Mouse (Mus musculus): Measurements from ENCODE around the gene Gpatch8. TPM values are rescaled to one million over a fixed set of nuclear protein-coding genes. Genes with fewer than 3 reads are reported as not detected.
A peak's percentile ranks its signal among the peaks of the same experiment; 100 is the strongest.

The Gpatch8 gene
- polyA plus RNA-seq, 1 experiment: 34.5 TPM

DNA sequence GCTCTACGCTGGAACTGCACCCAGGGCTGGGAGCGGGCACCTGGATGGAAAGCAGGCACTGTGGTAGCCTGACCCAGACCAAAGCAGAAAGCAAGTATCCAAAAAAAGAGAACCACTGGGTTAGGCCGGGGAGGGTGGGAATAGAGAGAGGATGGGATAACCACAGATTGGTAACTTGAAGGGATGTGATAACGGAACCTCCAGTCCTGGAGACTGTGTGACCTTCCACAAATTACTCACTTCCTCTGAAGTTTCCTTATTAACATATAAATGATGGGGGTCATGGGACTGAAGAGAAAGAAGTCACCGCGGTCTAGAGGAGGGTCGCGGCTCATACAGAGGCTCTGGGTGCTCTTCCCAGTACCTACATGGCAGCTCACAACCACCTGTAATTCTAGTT is 115.9 kb downstream of the Gpatch8 start:
- Histone ChIP-seq H3K27ac (ENCODE audit: control insufficient read depth, insufficient read depth, low read length) (no peak overlapping the region), H3K27me3 (ENCODE audit: control insufficient read depth, insufficient read depth, low read length) (peaks cover 3% of the 10 kb centered on the region; the same call in 1 of the 2 replicates), H3K4me3 (ENCODE audit: control insufficient read depth, insufficient read depth, low read length) (no peak overlapping the region), H3K4me1 (replicated peaks; ENCODE audit: control insufficient read depth, insufficient read depth, low read length) (0 out of 2 replicates have a peak, but pooled peaks cover 9% of the 10 kb centered on the region), H3K36me3 (ENCODE audit: control insufficient read depth, insufficient read depth, low read length) (no peaks in the 10 kb centered on the region)
- TF ChIP-seq CTCF (IDR thresholded peaks at IDR 0.05; ENCODE audit: borderline replicate concordance, control insufficient read depth, extremely low read depth, insufficient read depth, low read length, poor library complexity) (no peak), POLR2A (IDR thresholded peaks at IDR 0.05; ENCODE audit: control insufficient read depth, extremely low read depth, insufficient read depth, low read length, poor library complexity) (no peak)
- no peak for DNase-seq
- WGBS: 92% methylated on average over 8 of the region's 8 CpGs

DNA sequence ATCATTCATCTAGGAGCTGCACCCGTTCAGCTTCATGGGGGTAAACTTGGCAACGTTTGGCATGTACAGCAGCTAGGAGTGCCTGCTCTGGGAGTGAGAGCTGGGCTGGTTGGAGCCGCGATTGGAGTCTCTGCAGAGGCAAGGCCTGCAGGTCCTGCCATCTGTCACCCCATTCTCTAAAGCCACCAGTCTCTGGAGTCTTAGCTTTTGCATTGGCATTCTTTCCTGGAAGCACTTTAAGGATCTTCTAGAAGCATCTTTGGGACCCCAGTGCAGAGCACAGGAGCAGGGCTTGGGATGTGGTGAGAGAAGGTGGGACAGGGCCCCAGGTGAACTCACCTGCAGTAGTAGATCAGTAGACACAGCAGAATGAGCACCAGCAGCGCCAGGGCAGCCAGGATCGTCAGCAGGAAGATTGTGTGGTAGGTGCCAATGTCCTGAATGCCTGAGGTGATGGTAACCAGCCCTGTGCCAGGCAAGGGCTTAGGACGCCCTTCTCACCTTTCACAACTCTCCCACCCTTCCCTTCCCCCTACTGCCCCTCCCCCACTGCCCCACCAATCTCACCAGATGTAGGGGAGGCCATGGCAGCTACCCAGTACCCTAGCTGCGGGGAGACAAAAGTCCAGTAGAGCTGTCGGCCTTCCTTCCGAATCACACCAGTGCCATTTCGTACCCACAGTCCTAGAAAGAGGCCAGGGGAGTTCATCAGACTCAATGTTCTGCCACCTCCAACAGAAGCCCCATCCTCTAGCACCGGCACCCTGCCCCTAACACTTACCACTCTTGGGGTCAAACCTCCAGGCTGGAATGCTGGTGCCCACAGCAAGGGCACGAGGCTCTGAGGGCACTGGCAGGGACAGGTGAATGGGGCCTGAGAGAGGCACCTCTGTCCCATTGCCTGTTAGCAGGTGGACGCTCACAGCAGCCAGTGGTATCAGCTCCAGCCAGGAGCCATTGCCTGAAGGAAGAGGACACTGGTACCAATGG is 116.8 kb downstream of the Gpatch8 start:
- H3K4me3 ChIP-seq (ENCODE audit: control insufficient read depth, insufficient read depth, low read length): no peak overlapping the region
- H3K4me1 ChIP-seq (replicated peaks; ENCODE audit: control insufficient read depth, insufficient read depth, low read length): 0 out of 2 replicates have a peak, but pooled peaks cover 9% of the 10 kb centered on the region
- DNase-seq: no peak
- 95% methylated on average over 14 of the region's 14 CpGs for WGBS
- TF ChIP-seq CTCF (IDR thresholded peaks at IDR 0.05; ENCODE audit: borderline replicate concordance, control insufficient read depth, extremely low read depth, insufficient read depth, low read length, poor library complexity) (no peak), POLR2A (IDR thresholded peaks at IDR 0.05; ENCODE audit: control insufficient read depth, extremely low read depth, insufficient read depth, low read length, poor library complexity) (no peak)
- no peaks in the 10 kb centered on the region for H3K36me3 ChIP-seq (ENCODE audit: control insufficient read depth, insufficient read depth, low read length)
- H3K27me3 ChIP-seq (ENCODE audit: control insufficient read depth, insufficient read depth, low read length): peaks cover 3% of the 10 kb centered on the region; the same call in 1 of the 2 replicates
- H3K27ac ChIP-seq (ENCODE audit: control insufficient read depth, insufficient read depth, low read length): no peak overlapping the region

DNA sequence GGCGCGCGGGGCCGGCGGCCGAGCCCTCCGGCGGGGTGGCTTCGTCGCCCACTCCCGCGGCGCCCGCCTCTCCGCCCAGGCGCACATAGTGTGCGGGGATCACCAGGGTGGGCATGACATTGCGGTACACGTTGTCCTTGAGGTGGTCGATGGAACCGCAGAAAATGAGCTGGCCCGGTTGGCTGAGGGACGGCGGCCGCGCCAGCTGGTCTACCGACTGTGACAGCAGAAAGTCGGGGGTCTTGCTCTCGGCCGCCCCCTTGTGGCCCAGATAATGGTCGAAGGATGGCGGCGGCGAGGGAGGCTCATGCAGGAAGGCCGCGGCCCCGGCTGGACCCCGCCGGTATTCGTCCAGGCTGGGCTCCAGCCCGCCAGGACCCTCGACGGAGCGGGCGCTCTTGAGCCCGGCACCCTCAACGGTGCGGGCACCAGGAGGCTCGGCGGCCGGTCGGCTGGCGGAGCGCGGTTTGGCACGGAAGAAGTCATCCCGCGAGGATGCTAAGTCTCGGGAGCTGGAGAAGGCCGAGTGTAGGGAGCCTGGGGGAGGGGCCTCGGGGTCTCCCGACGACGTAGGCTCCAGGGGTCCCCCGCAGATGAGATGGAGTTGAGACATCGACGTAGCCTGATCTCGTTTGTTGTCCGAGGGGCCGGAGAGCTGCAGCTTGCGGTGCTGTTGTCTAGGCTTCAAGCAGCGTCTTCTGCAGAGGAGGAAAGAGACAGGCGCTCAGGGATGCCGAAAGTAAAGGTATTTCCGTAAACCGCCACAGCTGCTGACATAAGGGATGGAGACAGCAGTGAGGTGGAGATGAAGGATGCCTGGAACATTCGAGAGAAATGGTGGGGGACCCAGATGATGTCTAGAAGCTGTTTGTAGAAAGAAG is 117.7 kb downstream of the Gpatch8 start:
- TF ChIP-seq CTCF (IDR thresholded peaks at IDR 0.05; ENCODE audit: borderline replicate concordance, control insufficient read depth, extremely low read depth, insufficient read depth, low read length, poor library complexity) (peak; percentile 81), POLR2A (IDR thresholded peaks at IDR 0.05; ENCODE audit: control insufficient read depth, extremely low read depth, insufficient read depth, low read length, poor library complexity) (no peak)
- 0 out of 2 replicates have a peak, but pooled peaks cover 9% of the 10 kb centered on the region for H3K4me1 ChIP-seq (replicated peaks; ENCODE audit: control insufficient read depth, insufficient read depth, low read length)
- H3K36me3 ChIP-seq (ENCODE audit: control insufficient read depth, insufficient read depth, low read length): no peaks in the 10 kb centered on the region
- DNase-seq: peak; percentile 71
- 50% methylated on average over 77 of the region's 77 CpGs for WGBS
- no peak overlapping the region for H3K27ac ChIP-seq (ENCODE audit: control insufficient read depth, insufficient read depth, low read length)
- peaks cover 3% of the 10 kb centered on the region; the same call in 1 of the 2 replicates for H3K27me3 ChIP-seq (ENCODE audit: control insufficient read depth, insufficient read depth, low read length)
- peak overlapping the region; percentile 24 for H3K4me3 ChIP-seq (ENCODE audit: control insufficient read depth, insufficient read depth, low read length)

DNA sequence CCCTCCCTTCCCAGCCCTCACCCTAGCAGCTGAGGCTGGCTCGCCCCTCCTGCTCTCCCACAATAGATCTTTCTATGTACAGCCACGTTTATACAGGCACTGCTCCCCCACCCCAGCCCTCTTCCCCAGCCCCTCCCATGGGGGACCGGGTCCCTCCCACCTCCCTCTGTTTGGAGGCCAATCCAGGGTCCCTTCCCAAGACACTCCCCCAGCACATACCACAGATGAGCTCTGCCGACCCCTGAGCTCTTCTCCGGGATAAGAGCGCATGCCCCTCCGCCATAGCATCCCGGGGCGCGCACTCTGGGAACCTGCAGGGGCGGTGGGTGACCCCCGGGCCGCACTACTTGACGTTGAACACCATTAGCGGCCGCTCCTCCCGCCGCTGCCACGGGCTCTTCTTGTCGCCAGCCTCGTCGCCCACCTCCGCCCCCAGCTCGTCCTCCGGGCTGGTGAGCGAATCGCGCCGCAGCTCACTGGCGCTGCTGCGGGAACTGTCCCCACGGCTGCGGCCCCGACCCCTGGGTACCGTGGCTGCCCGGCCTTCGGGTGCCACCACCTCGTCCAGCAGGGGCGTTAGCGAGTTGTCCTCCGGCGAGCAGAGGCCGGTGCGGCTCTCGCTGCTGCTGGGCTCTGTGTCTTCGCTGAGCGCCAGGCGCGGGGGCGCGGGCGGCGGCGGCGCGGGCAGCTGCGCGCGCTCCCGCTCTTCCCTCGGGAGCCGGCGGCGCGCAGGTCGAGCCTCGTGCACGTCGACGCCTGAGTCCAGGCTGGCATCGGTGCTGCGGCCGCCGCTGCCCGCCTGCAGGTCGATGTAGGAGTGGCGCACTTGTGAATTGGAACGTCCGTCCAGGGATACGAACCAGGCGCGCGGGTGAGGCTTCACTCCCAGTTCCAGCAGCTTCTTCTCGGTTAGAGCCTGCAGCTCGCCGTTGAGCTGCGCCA is 118.8 kb downstream of the Gpatch8 start:
- Histone ChIP-seq H3K4me3 (ENCODE audit: control insufficient read depth, insufficient read depth, low read length) (peak overlapping the region; percentile 24), H3K36me3 (ENCODE audit: control insufficient read depth, insufficient read depth, low read length) (no peaks in the 10 kb centered on the region), H3K27ac (ENCODE audit: control insufficient read depth, insufficient read depth, low read length) (no peak overlapping the region), H3K27me3 (ENCODE audit: control insufficient read depth, insufficient read depth, low read length) (peaks cover 3% of the 10 kb centered on the region; the same call in 1 of the 2 replicates), H3K4me1 (replicated peaks; ENCODE audit: control insufficient read depth, insufficient read depth, low read length) (peaks cover 16% of the 10 kb centered on the region)
- DNase-seq: no peak
- WGBS: 59% methylated on average over 87 of the region's 87 CpGs
- TF ChIP-seq POLR2A (IDR thresholded peaks at IDR 0.05; ENCODE audit: control insufficient read depth, extremely low read depth, insufficient read depth, low read length, poor library complexity): no peak

DNA sequence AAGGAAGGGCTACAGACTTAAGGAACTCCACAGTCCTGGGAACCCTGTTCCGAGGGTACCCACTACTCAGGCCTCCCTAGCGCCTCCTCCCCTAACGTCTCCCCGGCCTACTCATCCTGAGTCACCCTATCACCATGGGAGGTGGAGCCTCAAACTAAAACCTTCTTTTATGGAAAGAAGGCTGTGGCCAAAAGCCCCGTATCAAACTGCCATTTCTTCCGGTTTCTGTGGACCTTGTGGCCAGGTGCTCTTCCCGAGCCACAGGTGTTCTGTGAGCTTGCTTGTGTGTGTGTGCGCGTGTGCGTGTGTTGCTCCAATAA is 119.8 kb downstream of the Gpatch8 start:
- Histone ChIP-seq H3K4me3 (ENCODE audit: control insufficient read depth, insufficient read depth, low read length) (no peak overlapping the region), H3K27me3 (ENCODE audit: control insufficient read depth, insufficient read depth, low read length) (peaks cover 3% of the 10 kb centered on the region; the same call in 1 of the 2 replicates), H3K4me1 (replicated peaks; ENCODE audit: control insufficient read depth, insufficient read depth, low read length) (peaks cover 21% of the 10 kb centered on the region), H3K27ac (ENCODE audit: control insufficient read depth, insufficient read depth, low read length) (no peak overlapping the region), H3K36me3 (ENCODE audit: control insufficient read depth, insufficient read depth, low read length) (no peaks in the 10 kb centered on the region)
- no peak for DNase-seq
- WGBS: 84% methylated on average over 10 of the region's 10 CpGs
- TF ChIP-seq CTCF (IDR thresholded peaks at IDR 0.05; ENCODE audit: borderline replicate concordance, control insufficient read depth, extremely low read depth, insufficient read depth, low read length, poor library complexity) (no peak), POLR2A (IDR thresholded peaks at IDR 0.05; ENCODE audit: control insufficient read depth, extremely low read depth, insufficient read depth, low read length, poor library complexity) (no peak)
